Mouse (Mus musculus): Measurements from ENCODE around the gene Robo4.

Gene Robo4

GRCm38 (mm10) chr9:37401802-37402201 is at the start of gene Robo4:
Robo4 (plus strand) TSS chr9:37401897.
- 54% methylated on average over 7 of the region's 7 CpGs for WGBS

GRCm38 (mm10) chr9:37354485-37354884 is 47.2 kb upstream of the Robo4 start:
- WGBS, result 73% methylated on average over 1 of the region's 1 CpGs

- 37% methylated on average over 7 of the region's 7 CpGs for WGBS
Observed at GRCm38 (mm10) chr9:37358713-37359330, 42.9 kb upstream of the Robo4 start.

- 27% methylated on average over 6 of the region's 6 CpGs for WGBS
Observed at GRCm38 (mm10) chr9:37359331-37360220, 42.1 kb upstream of the Robo4 start.

GRCm38 (mm10) chr9:37362881-37363280 is 38.8 kb upstream of the Robo4 start:
- 55% methylated on average over 1 of the region's 1 CpGs for WGBS

GRCm38 (mm10) chr9:37363551-37363950 is 38.1 kb upstream of the Robo4 start:
- WGBS, result 55% methylated on average over 3 of the region's 3 CpGs

GRCm38 (mm10) chr9:37364392-37364791 is 37.3 kb upstream of the Robo4 start:
- WGBS, result 39% methylated on average over 3 of the region's 3 CpGs

- whole genome bisulfite sequencing, result 63% methylated on average over 5 of the region's 5 CpGs
Observed at GRCm38 (mm10) chr9:37365706-37366105, 36.0 kb upstream of the Robo4 start.

- WGBS, result 63% methylated on average over 17 of the region's 17 CpGs
Observed at GRCm38 (mm10) chr9:37367301-37368080, 34.2 kb upstream of the Robo4 start, which contains the start of gene Hepacam. Hepacam (plus strand) TSS chr9:37367351.

- WGBS, result 58% methylated on average over 11 of the region's 11 CpGs
Observed at GRCm38 (mm10) chr9:37368081-37368830, 33.4 kb upstream of the Robo4 start.

- WGBS, result 57% methylated on average over 8 of the region's 8 CpGs
Observed at GRCm38 (mm10) chr9:37368860-37369259, 32.8 kb upstream of the Robo4 start.

- WGBS, result 80% methylated on average over 7 of the region's 7 CpGs
Observed at GRCm38 (mm10) chr9:37371232-37371801, 30.4 kb upstream of the Robo4 start.

- 55% methylated on average over 5 of the region's 5 CpGs for WGBS
Observed at GRCm38 (mm10) chr9:37375718-37376117, 26.0 kb upstream of the Robo4 start.

GRCm38 (mm10) chr9:37383161-37383560 is 18.5 kb upstream of the Robo4 start:
- 88% methylated on average over 6 of the region's 6 CpGs for WGBS

GRCm38 (mm10) chr9:37384284-37385182 is 17.2 kb upstream of the Robo4 start:
- WGBS, result 17% methylated on average over 54 of the region's 54 CpGs

GRCm38 (mm10) chr9:37390891-37391290 is 10.8 kb upstream of the Robo4 start:
- 85% methylated on average over 2 of the region's 2 CpGs for WGBS

GRCm38 (mm10) chr9:37392071-37392470 is 9.6 kb upstream of the Robo4 start:
- 75% methylated on average over 2 of the region's 2 CpGs for WGBS

- WGBS, result 73% methylated on average over 8 of the region's 8 CpGs
Observed at GRCm38 (mm10) chr9:37393482-37394131, 8.1 kb upstream of the Robo4 start.

GRCm38 (mm10) chr9:37400585-37400984 is 1.1 kb upstream of the Robo4 start:
- 68% methylated on average over 2 of the region's 2 CpGs for WGBS
